Mouse (Mus musculus) myocyte (in vitro differentiated cells): ENCODE data around the gene Arnt2. TPM values are rescaled to one million over a fixed set of nuclear protein-coding genes. Genes with fewer than 3 reads are reported as not detected.

Experiments
- H3K27me3 ChIP-seq: one replicate; pipeline ENCODE4 v1.6.1; 2011; ENCODE audit not compliant: control insufficient read depth, insufficient read depth, insufficient read length
- H3K36me3 ChIP-seq: one replicate; pipeline ENCODE4 v1.6.1; 2011; ENCODE audit not compliant: control insufficient read depth, insufficient read depth
- H3K4me2 ChIP-seq: one replicate; pipeline ENCODE4 v1.6.1; 2011; ENCODE audit warnings: low read depth, control low read depth
- H3K4me3 ChIP-seq: one replicate; pipeline ENCODE4 v1.5.1; 2011; ENCODE audit warnings: mild to moderate bottlenecking, control low read depth, moderate library complexity
- H3K79me2 ChIP-seq: one replicate; pipeline ENCODE4 v1.6.1; 2011; ENCODE audit not compliant: control insufficient read depth, insufficient read depth
- H3ac ChIP-seq: one replicate; pipeline ENCODE4 v1.6.1; 2011; ENCODE audit not compliant: control insufficient read depth, insufficient read length
- CEBPB ChIP-seq: IDR thresholded peaks from 2 replicates; pipeline ENCODE4 v1.6.1; 2011; ENCODE audit warnings: mild to moderate bottlenecking, moderate library complexity; ENCODE audit not compliant: poor library complexity, insufficient read depth, severe bottlenecking
- SRF ChIP-seq: IDR thresholded peaks from one replicate; pipeline ENCODE4 v1.6.1; 2011; ENCODE audit warnings: low read depth; ENCODE audit not compliant: control insufficient read depth, insufficient read length
- polyA plus RNA-seq: library from polyadenylated mRNA; unstranded; fragments of >200 nt; fragmentation: generic; extraction: Trizol; gene quantifications from one replicate; pipeline ENCODE4 v1.2.1, GENCODE M21; 2012; ENCODE audit warnings: missing spikeins

Arnt2 gene
- polyA plus RNA-seq, 1 experiment, result 1.00 TPM

DNA sequence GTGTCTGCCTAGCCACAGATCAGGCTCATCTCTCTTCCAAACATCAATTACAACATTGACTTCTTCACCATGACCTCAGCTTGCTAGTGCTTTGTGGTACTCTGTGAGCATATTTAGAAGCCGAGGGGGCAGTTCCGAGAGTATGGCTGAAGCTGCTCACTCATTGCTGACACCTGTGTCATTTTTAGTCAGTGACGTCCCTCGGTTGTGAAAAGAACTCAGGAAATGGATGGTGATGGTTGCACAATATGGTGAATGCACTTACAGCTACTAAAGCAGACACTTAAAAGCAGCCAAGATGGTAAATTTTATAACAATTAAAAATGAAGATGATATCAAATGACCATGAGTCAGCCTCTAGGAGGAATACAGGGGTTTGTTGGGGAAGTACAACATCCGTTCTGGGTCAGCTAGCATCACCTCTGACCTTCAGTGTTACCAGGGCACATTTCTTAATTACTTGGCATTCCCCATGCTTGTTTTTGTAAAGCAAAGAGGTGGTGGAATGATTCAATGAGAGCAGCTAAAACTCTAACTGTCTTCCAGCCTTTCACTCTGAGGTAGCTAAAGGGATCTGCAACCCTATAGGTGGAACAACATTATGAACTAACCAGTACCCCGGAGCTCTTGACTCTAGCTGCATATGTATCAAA, 212.6 kb downstream of the Arnt2 start:
- H3K4me3 ChIP-seq, result no peak overlapping the region
- H3K27me3 ChIP-seq, result no peaks in the 10 kb centered on the region
- no peak overlapping the region for H3ac ChIP-seq
- TF ChIP-seq SRF, result no peak
- peak; percentile 80 for TF ChIP-seq CEBPB
- no peaks in the 10 kb centered on the region for H3K36me3 ChIP-seq
- no peaks in the 10 kb centered on the region for H3K79me2 ChIP-seq
- peak overlapping the region; percentile 66 for H3K4me2 ChIP-seq

Other genes starting within 250 kb of the Arnt2 start
- gene Gm2115, start 118.8 kb upstream of the Arnt2 start, polyA plus RNA-seq, result 3.5 TPM
- 39.8 TPM for gene Fah, start 196.5 kb upstream of the Arnt2 start, polyA plus RNA-seq